Mouse (Mus musculus): ENCODE results near the gene Cdc42ep5.

GRCm38 (mm10) chr7:4124856-4125255 is 39.8 kb downstream of the Cdc42ep5 start:
- no peak for TF ChIP-seq GATA1 (IDR thresholded peaks at IDR 0.05; ENCODE audit: borderline replicate concordance, low read length)
- TF ChIP-seq FLI1 (IDR thresholded peaks at IDR 0.05; ENCODE audit: low read length): no peak
